In genomic region chrX:71525593-71526299, GRCm38 (mm10) we compare ENCODE assay signal across 24 mouse cellular contexts. TPM values are rescaled to one million over a fixed set of nuclear protein-coding genes. Genes with fewer than 3 reads are reported as not detected.
DNase-seq lines count a peak whose midpoint lies in the region; ATAC-seq and TF ChIP-seq lines count a peak whose summit lies in the region.
"Had no signal": no experiment of that assay in that cellular context is flagged by ENCODE, and none has a peak within 500 bp of the region (broad histone marks: within the 10 kb centered on the region; RNA-seq: fewer than 3 reads in every experiment).

No protein-coding gene starts in this region.

- ATAC-seq in erythroblast, adult 5-6 weeks (replicated peaks; ENCODE audit: low FRiP score, poor library complexity, severe bottlenecking): no peak
- peak; percentile 77 for ATAC-seq in G1E (ENCODE audit: extremely low read depth, insufficient number of reproducible peaks, low FRiP score, poor library complexity, severe bottlenecking)
- peak; percentile 56 for ATAC-seq in liver, embryonic 13.5 days (ENCODE audit: low read depth)
- ATAC-seq in liver, embryonic 16.5 days (ENCODE audit: low read depth): peak; percentile 77
- ATAC-seq: forebrain, embryonic 14.5 days; forebrain, postnatal 0 days; hindbrain, embryonic 16.5 days had no signal

- peak overlapping the region; percentile 2 for H3K4me3 ChIP-seq in erythroblast, embryonic 14.5 days (replicated peaks)
- H3K4me3 ChIP-seq in G1E (ENCODE audit: low read depth, low read length): no peak overlapping the region; the same call in 1 of the 2 replicates
- H3K4me3 ChIP-seq in liver, embryonic 13.5 days (replicated peaks): no peak overlapping the region
- no peak overlapping the region for H3K4me3 ChIP-seq in liver, embryonic 16.5 days (ENCODE audit: low read depth, low read length)
- H3K4me3 ChIP-seq: embryonic facial prominence, embryonic 10.5 days; embryonic facial prominence, embryonic 13.5 days; gastrocnemius, adult 2 months; hindbrain, embryonic 13.5 days had no signal

- H3K9me3 ChIP-seq in erythroblast, embryonic 14.5 days (ENCODE audit: control insufficient read depth, low read length): no peaks in the 10 kb centered on the region
- no peaks in the 10 kb centered on the region for H3K9me3 ChIP-seq in G1E (replicated peaks)
- H3K9me3 ChIP-seq in liver, embryonic 13.5 days (replicated peaks): no peaks in the 10 kb centered on the region
- H3K9me3 ChIP-seq in liver, embryonic 16.5 days (replicated peaks; ENCODE audit: control insufficient read depth, low read length): no peaks in the 10 kb centered on the region
- H3K9me3 ChIP-seq: embryonic facial prominence, embryonic 10.5 days; embryonic facial prominence, embryonic 13.5 days; hindbrain, embryonic 13.5 days had no signal

- H3K4me2 ChIP-seq in liver, embryonic 13.5 days: no peak overlapping the region
- H3K4me2 ChIP-seq in liver, embryonic 16.5 days (ENCODE audit: low read depth, low read length): peak overlapping the region; percentile 24; the same call in 1 of the 2 replicates
- H3K4me2 ChIP-seq: embryonic facial prominence, embryonic 13.5 days; heart, embryonic 11.5 days; hindbrain, embryonic 13.5 days had no signal

- WGBS in liver, embryonic 13.5 days (ENCODE audit: insufficient replicate concordance): 21% methylated on average over 3 of the region's 3 CpGs
- 18% methylated on average over 3 of the region's 3 CpGs for WGBS in liver, embryonic 16.5 days (ENCODE audit: insufficient replicate concordance)

- no peak for TF ChIP-seq CTCF in G1E (IDR thresholded peaks at IDR 0.05; ENCODE audit: low read depth, low read length)

- H3K9ac ChIP-seq in liver, embryonic 13.5 days: no peak overlapping the region
- H3K9ac ChIP-seq in liver, embryonic 16.5 days (ENCODE audit: low read depth, low read length): no peak overlapping the region
- H3K9ac ChIP-seq: embryonic facial prominence, embryonic 13.5 days; forebrain, postnatal 0 days; hindbrain, embryonic 13.5 days had no signal

- no peaks in the 10 kb centered on the region for H3K36me3 ChIP-seq in erythroblast, embryonic 14.5 days (ENCODE audit: control insufficient read depth)
- H3K36me3 ChIP-seq in G1E (replicated peaks): no peaks in the 10 kb centered on the region
- H3K36me3 ChIP-seq in liver, embryonic 13.5 days: no peaks in the 10 kb centered on the region
- H3K36me3 ChIP-seq in liver, embryonic 16.5 days (ENCODE audit: control insufficient read depth, insufficient read depth): no peaks in the 10 kb centered on the region
- H3K36me3 ChIP-seq: embryonic facial prominence, embryonic 10.5 days; embryonic facial prominence, embryonic 13.5 days; hindbrain, embryonic 13.5 days had no signal

- peak overlapping the region; percentile 78 for H3K27ac ChIP-seq in liver, embryonic 13.5 days
- peak overlapping the region; percentile 73 for H3K27ac ChIP-seq in liver, embryonic 16.5 days (ENCODE audit: low read length)
- H3K27ac ChIP-seq: embryonic facial prominence, embryonic 10.5 days; embryonic facial prominence, embryonic 13.5 days; gastrocnemius, adult 2 months; hindbrain, embryonic 13.5 days had no signal

- no peaks in the 10 kb centered on the region for H3K27me3 ChIP-seq in erythroblast, embryonic 14.5 days (ENCODE audit: control insufficient read depth)
- H3K27me3 ChIP-seq in G1E (ENCODE audit: insufficient read depth, low read length): no peaks in the 10 kb centered on the region
- no peaks in the 10 kb centered on the region for H3K27me3 ChIP-seq in liver, embryonic 13.5 days
- H3K27me3 ChIP-seq in liver, embryonic 16.5 days (ENCODE audit: control insufficient read depth, insufficient read depth, low read depth, low read length): no peaks in the 10 kb centered on the region; the same call in 1 of the 2 replicates
- H3K27me3 ChIP-seq: hindbrain, embryonic 13.5 days had no signal

- H3K4me1 ChIP-seq in erythroblast, embryonic 14.5 days (ENCODE audit: control insufficient read depth): peaks cover 56% of the 10 kb centered on the region
- H3K4me1 ChIP-seq in G1E (ENCODE audit: insufficient read depth, low read depth, low read length): peaks cover 41% of the 10 kb centered on the region
- H3K4me1 ChIP-seq in liver, embryonic 13.5 days (replicated peaks): peaks cover 47% of the 10 kb centered on the region
- peaks cover 11% of the 10 kb centered on the region for H3K4me1 ChIP-seq in liver, embryonic 16.5 days (ENCODE audit: control insufficient read depth, low read depth, low read length)
- H3K4me1 ChIP-seq: embryonic facial prominence, embryonic 10.5 days had no signal

- DNase-seq in G1E (ENCODE audit: low spot score): no peak
- no peak for DNase-seq in liver, embryonic 13.5 days
- DNase-seq in kidney, adult 18-20 months: no peak
- no peak for DNase-seq in layer of hippocampus, adult 9-10 months (ENCODE audit: low spot score)
- no peak for DNase-seq in layer of hippocampus, adult 8-10 months (ENCODE audit: low spot score in 2 of 2)
- DNase-seq: adrenal gland, adult 2 months; adrenal gland, postnatal 14 days; cerebellum, adult 11-12 months; cerebellum, adult 8-10 months; cerebellum, postnatal 10 days; cerebellum, postnatal 36 days; forebrain, postnatal 0 days; gastrocnemius, adult 2 months; gastrocnemius, postnatal 14 days; heart, adult 11 months had no signal

RNA-seq across cellular contexts. Expression of gene Hmgb3, which starts 30.0 kb away (rescaled TPM):
- polyA plus RNA-seq in erythroblast, embryonic 14.5 days (2012): 22.6 and 26.0 TPM in 2 replicates
- total RNA-seq in erythroblast, adult 5-6 weeks (2015; ENCODE audit: low replicate concordance): 30.5 and 42.1 TPM in 2 replicates
- 72.8 TPM in 2 replicates for total RNA-seq in erythroblast, adult 5-6 weeks (2017; ENCODE audit: low replicate concordance)
- total RNA-seq in G1E (2014; fragmentation: Nextera tagmentation) (444 and 498 TPM in 2 replicates), G1E (2017) (279 and 306 TPM in 2 replicates)
- polyA plus RNA-seq in G1E (2012): 269 and 287 TPM in 2 replicates
- 292 and 348 TPM in 2 replicates for polyA plus RNA-seq in liver, embryonic 13.5 days (2015; fragmentation: Nextera tagmentation; extraction: Ambion mirVana)
- 148 and 173 TPM in 2 replicates for polyA plus RNA-seq in liver, embryonic 16.5 days (2015; fragmentation: Nextera tagmentation; extraction: Ambion mirVana)
- 10 to 100 TPM; 11.6 to 19.2 (median 13.2) TPM for total RNA-seq in layer of hippocampus, adult 8-10 months (2022)

RNA-seq across cellular contexts. Expression of gene Cd99l2, which starts 33.1 kb away (rescaled TPM):
- 0.58 and 0.65 TPM in 2 replicates for polyA plus RNA-seq in erythroblast, embryonic 14.5 days (2012)
- total RNA-seq in erythroblast, adult 5-6 weeks (2015; ENCODE audit: low replicate concordance): 0.77 and 6.1 TPM in 2 replicates
- 6.3 and 7.0 TPM in 2 replicates for total RNA-seq in erythroblast, adult 5-6 weeks (2017; ENCODE audit: low replicate concordance)
- total RNA-seq in G1E (2014; fragmentation: Nextera tagmentation): 12.7 and 16.1 TPM in 2 replicates
- total RNA-seq in G1E (2017): 21.4 and 22.2 TPM in 2 replicates
- polyA plus RNA-seq in G1E (2012): 2.1 and 3.7 TPM in 2 replicates
- 11.0 and 11.8 TPM in 2 replicates for polyA plus RNA-seq in liver, embryonic 13.5 days (2015; fragmentation: Nextera tagmentation; extraction: Ambion mirVana)
- 10.8 and 11.1 TPM in 2 replicates for polyA plus RNA-seq in liver, embryonic 16.5 days (2015; fragmentation: Nextera tagmentation; extraction: Ambion mirVana)
- total RNA-seq in layer of hippocampus, adult 8-10 months (2022): 10 to 100 TPM; 51.3 to 57.8 (median 56.4) TPM
